Mouse (Mus musculus) frontal cortex, adult 2 months (tissue): ENCODE data around the gene Tent5c. TPM values are rescaled to one million over a fixed set of nuclear protein-coding genes. Genes with fewer than 3 reads are reported as not detected.
"Not testable (repeated sequence)": the region's sequence is repeated elsewhere in the genome, so short reads cannot be mapped to it uniquely, and the experiment has no call there.

Source experiments
- DNase-seq, 2 experiments: peaks; one replicate each; pipeline ENCODE4 v3.0.0; 2022; ENCODE audit warnings: low spot score in 1 of 2; ENCODE audit errors: extremely low spot score in 1 of 2
- polyA plus RNA-seq: library from polyadenylated mRNA; depleted of rRNA; stranded (reverse); fragments of >200 nt; gene quantifications from 2 replicates; pipeline ENCODE4 v1.2.3, GENCODE M21; 2012

Tent5c gene
- polyA plus RNA-seq, 1 experiment: 1.3 TPM

- no peak for DNase-seq
These were observed 46.6 kb downstream of the Tent5c start for GRCm38 (mm10) chr3:100442499-100442898.

- no peak for DNase-seq
These were observed 48.4 kb downstream of the Tent5c start for GRCm38 (mm10) chr3:100440754-100441153.

- DNase-seq: no peak
These were observed 49.1 kb downstream of the Tent5c start for GRCm38 (mm10) chr3:100440009-100440408.

DNA sequence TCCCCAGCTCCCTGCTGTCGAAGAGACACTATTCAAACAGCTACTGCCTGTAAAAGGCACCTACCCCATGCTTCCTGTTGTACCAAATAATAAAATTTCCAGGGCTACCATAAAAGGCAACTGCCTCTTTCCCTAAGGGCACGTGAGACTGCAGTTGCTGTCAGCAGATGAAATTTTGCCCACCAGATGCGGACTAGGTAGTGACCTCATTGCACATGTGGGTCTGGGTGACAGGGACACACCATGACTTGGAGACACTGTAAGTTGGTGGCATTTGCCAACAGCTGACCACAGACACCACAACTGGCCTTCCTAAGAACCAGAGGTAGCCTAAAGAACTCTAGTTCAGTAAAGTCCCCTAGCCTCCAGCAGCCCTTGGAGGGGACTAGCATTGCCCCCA, 50.0 kb downstream of the Tent5c start:
- DNase-seq: no peak

DNA sequence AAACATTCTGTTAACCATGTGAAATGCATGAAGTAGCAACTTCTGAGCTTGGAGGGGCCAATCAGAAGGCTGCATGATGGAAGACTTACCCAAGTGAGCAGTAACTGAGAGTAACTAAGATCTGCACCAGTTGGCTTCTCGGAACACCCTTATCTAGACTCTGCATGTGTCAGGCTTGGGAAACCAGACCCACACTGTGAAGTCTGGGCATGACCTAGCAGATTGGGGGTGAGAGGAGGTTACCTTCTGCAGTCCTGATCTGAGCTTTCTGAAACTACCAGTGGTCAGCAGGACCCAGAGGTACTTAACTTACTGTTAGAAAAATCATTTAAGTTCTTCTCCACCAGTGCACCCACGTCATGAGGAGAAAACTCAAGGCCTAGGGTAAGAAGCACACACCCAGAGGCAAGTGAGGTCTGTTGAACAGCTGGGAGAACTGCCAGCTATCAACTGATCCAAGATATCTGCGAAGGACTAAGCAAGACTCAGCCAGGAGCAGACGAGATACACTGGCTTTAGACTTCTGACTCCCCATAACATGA, 50.6 kb downstream of the Tent5c start:
- no peak for DNase-seq

- DNase-seq: no peak
These were observed 52.4 kb downstream of the Tent5c start for GRCm38 (mm10) chr3:100436756-100437155.

DNA sequence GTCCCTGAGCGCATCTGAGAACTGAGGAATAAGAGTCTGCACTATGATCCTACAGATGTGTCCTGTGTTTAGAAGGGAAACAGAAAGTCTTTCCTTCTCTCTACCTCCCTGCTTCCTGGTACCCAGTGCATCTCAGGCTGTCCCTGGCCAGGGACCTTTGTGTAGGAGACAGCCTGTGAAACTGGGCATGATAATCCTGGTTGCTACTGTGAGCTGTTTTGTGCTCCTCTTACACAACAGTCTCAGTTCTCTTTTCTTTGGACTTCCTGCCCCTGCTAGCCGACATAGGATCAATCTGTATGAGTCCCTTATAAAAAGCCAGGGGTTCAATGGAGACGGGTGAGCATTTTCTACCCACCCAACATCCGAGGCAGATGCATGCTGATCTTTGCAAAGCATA, 57.4 kb downstream of the Tent5c start:
- no peak for DNase-seq

DNA sequence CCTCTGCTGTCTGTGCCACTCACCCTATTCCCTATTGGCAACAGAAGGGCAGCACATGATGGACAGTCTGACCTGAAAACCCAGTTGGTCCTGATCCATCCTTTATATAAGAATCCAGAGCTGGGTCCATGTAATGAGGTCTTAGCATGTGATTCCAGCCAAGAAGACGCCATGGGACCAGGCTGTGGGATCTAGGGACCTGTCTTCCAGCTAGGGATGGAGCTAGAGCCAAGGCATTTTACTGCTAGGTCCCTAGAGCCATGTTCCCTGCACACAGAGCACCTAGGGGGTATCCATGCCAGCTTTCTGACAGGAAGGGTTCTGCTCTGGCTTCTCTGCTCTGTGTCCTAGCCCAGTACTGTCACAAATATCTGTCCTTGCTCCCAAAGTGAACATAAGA, 58.4 kb downstream of the Tent5c start:
- no peak for DNase-seq

DNA sequence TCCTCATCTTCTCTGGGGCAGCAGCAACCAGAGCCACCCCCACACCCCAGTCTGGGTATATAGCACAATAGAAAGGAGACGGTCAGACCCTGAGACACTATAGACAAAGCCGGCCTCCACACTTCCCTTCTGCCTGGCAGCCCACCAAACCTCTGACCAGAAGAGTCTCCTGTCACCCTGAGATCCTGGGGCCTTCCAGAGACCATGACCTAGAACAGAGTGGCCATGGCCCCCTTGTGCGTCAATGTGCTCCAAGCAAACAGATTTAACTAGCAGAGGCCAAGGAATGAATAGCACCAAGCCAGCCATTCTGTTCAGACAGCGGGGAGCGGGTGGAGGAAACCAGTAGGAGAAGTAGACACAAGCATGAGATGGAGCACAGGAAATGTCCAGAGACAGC, 59.0 kb downstream of the Tent5c start:
- no peak for DNase-seq

- no peak for DNase-seq
These were observed 59.5 kb downstream of the Tent5c start for GRCm38 (mm10) chr3:100429667-100430066.

DNA sequence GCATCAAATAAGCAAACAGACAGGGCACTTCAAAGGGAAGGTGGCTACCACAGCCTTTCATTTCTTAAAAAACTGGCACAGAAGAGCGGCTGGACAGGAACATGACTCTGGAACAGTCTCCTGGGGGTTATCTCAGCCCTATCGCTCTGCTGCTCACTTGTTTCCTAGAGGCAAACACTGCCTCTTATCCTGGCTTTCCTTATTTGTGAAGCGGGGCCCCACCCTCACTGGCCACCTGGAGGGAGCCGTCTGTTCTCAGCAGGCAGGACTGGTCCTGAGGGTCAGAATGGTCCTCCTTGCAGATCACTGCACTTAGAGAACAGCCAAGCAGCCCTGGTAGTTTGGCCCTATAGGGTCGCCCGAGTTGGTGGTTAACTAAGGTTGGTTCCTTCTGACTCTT, 61.6 kb downstream of the Tent5c start:
- no peak for DNase-seq

DNA sequence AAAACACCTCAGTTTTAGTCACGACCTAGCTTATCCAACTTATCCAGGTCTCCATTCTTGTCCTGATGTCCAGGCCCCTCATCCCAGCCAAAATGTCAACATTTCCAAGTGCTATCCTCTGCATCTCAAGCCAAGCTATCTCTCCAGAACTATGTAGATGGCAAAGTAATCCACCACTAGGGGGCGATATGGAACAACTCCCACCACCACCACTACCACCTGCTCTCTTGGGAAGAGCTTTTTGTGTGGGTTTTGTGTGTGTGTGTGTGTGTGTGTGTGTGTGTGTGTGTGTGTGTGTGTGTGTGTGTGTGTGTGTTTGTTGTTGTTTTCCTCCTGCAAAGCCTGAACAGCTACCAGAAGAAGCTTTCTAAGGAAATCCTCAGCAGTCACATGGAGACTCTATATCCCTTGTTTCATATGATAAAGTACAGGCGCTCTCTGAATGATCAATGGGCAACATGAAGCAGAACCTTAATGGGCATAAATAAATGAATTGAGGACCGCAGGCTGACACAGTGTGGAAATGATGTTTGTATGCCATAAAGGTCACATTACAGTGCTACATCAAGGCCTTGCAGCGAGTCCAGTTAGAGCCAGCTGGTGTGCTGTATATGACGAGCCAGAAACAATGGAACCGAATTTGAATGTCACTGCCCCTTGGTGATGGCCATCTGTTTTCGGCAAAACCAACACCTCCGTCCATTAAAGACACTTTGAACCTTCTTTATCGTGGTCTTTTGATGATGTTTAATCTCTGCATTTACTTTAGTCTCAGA, 66.5 kb downstream of the Tent5c start:
- DNase-seq: peak in 1 of 2 experiments; percentile 73

GRCm38 (mm10) chr3:100421354-100421753, 67.8 kb downstream of the Tent5c start:
- DNase-seq: peak; percentile 56 to 64

DNA sequence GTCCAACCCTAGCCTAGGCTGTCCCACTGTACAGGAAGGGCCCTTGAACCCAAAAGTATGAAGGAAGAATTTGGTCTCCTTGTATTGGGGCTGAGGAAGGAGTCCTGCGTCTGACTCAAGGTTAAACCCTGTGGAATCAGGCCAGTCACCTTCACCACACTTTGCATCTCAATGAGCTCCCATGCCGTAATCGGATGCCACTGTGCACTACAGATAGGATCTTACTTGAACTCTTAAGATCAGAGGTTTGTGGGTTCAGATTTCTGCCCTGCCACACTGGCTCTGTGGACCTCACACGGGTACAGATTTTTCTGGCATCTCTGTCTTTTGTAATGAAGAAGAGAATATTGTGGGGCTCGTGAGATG, 68.5 kb downstream of the Tent5c start:
- no peak for DNase-seq

- DNase-seq: no peak
These were observed 69.0 kb downstream of the Tent5c start for GRCm38 (mm10) chr3:100419962-100420690.

- no peak for DNase-seq
These were observed 70.7 kb downstream of the Tent5c start for GRCm38 (mm10) chr3:100418387-100418786.

DNA sequence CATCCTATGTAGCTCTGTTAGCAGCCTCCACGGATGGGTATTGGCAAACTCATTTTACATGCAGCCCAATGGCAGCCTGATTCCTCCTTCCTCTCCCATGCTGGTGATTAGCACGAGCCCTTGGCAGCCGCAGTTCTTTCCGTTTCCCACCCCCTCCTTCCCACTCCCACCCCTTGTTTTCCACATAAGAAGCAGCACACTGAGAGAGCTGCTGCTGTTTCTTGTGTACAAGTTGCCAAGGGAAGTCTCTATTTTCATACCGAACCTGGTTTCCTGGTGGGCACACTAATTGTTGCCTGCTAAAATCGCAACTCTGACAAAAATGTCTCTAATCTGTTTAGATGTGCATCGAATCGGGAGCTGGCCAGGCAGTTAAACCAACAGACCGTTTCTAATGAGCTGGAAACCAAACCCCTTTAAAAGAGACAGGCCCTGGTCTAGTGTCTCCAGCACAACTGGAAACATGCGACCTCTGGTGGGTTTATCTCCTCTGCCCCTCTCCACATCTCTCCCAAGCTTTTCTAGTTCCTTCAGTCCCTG, 71.3 kb downstream of the Tent5c start:
- DNase-seq: peak in 1 of 2 experiments; percentile 55

DNA sequence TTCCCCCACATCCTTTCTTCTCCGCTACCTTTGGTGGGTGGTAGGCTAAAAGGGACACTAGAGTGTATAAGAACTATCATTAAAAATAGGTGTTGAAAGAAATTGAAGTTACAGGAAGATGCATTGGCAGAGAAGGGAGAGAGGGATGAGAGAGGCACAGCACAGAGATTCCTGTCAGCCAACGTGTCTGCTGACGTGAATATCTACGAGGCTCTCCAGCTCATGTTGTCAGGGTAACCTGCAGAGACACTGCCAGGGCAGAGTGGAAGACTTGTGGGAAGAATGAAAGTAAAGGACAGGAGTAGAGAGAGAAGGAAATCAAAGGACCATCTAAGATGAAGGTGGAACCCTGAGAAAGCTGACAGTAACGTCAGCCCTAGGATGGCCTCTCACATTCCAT, 73.5 kb downstream of the Tent5c start:
- DNase-seq: no peak

DNA sequence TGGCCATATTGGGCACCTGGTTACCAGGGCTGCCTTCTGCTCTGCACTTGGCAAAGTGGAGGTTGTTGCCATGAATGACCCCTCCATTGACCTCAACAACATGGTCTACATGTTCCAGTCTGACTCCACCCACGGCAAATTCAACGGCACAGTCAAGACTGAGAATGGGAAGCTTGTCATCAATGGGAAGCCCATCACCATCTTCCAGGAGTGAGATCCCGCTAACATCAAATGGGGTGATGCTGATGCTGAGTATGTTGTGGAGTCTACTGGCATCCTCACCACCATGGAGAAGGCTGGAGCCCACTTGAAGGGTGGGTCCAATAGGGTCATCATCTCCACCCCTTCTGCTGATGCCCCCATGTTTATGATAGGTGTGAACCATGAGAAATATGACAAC, 75.5 kb downstream of the Tent5c start:
- DNase-seq: not testable (repeated sequence)

- DNase-seq: no peak
These were observed 77.2 kb downstream of the Tent5c start for GRCm38 (mm10) chr3:100411945-100412344.

DNA sequence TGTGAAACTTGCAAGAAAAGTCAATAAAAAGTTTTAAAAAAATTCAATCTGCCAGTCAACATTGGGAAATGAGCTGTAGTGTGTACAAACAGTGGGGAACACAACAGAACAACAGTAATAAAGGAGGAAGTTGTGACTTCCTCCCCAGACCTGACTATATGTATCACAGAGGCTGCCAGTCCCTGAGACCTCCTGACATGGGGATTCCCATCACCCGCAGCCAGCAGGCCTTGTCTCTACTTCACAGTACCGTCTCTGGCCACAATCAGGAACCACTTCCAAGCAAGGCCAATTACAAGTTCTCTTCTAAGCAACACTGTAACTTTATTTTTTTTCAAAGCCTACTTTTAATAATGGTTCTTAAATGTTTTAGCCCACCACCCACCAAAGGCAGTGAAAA, 79.8 kb downstream of the Tent5c start:
- DNase-seq: no peak
